Mouse (Mus musculus) thymus, postnatal 0 days (tissue): ENCODE results near the gene Hhip. TPM values are rescaled to one million over a fixed set of nuclear protein-coding genes. Genes with fewer than 3 reads are reported as not detected.

ENCODE experiments used
- DNase-seq: peaks from one replicate; pipeline ENCODE4 v3.0.0-alpha.2; 2015; ENCODE audit warnings: low spot score
- polyA plus RNA-seq: library from polyadenylated mRNA; unstranded; fragments of >200 nt; fragmentation: Nextera tagmentation; extraction: Ambion mirVana; gene quantifications from 2 replicates; pipeline ENCODE4 v1.2.1, GENCODE M21; 2015

Gene Hhip
- 4.4 and 4.9 TPM in 2 replicates for polyA plus RNA-seq

GRCm38 (mm10) chr8:80057198-80058174, at the start of gene Hhip:
Gene Hhip, minus strand, starts transcription at chr8:80058006.
- peak; percentile 35 for DNase-seq

GRCm38 (mm10) chr8:80087021-80087420, 29.2 kb upstream of the Hhip start:
- DNase-seq, result no peak

- no peak for DNase-seq
Measured at GRCm38 (mm10) chr8:80058193-80058592, 387 bp upstream of the Hhip start.

GRCm38 (mm10) chr8:80056331-80057070, 1.3 kb downstream of the Hhip start:
- DNase-seq, result no peak

- no peak for DNase-seq
Measured at GRCm38 (mm10) chr8:80055777-80056176, 2.0 kb downstream of the Hhip start.

- DNase-seq, result no peak
Measured at GRCm38 (mm10) chr8:80055094-80055493, 2.7 kb downstream of the Hhip start.

GRCm38 (mm10) chr8:80054216-80054615, 3.6 kb downstream of the Hhip start:
- no peak for DNase-seq

- no peak for DNase-seq
Measured at GRCm38 (mm10) chr8:80052838-80053237, 5.0 kb downstream of the Hhip start.

- no peak for DNase-seq
Measured at GRCm38 (mm10) chr8:80051494-80051893, 6.3 kb downstream of the Hhip start.

- no peak for DNase-seq
Measured at GRCm38 (mm10) chr8:80049256-80050005, 8.4 kb downstream of the Hhip start.

GRCm38 (mm10) chr8:80048256-80048655, 9.6 kb downstream of the Hhip start:
- DNase-seq, result no peak

GRCm38 (mm10) chr8:80037644-80038253, 20.1 kb downstream of the Hhip start:
- DNase-seq, result no peak

GRCm38 (mm10) chr8:80032604-80033003, 25.2 kb downstream of the Hhip start:
- DNase-seq, result no peak

- no peak for DNase-seq
Measured at GRCm38 (mm10) chr8:80031330-80032293, 26.2 kb downstream of the Hhip start.

GRCm38 (mm10) chr8:80029631-80030030, 28.2 kb downstream of the Hhip start:
- DNase-seq, result no peak

GRCm38 (mm10) chr8:80020469-80020868, 37.3 kb downstream of the Hhip start:
- no peak for DNase-seq

GRCm38 (mm10) chr8:80015818-80016217, 42.0 kb downstream of the Hhip start:
- DNase-seq, result no peak

- DNase-seq, result no peak
Measured at GRCm38 (mm10) chr8:80004421-80004820, 53.4 kb downstream of the Hhip start.

GRCm38 (mm10) chr8:80002313-80002712, 55.5 kb downstream of the Hhip start:
- no peak for DNase-seq

- DNase-seq, result no peak
Measured at GRCm38 (mm10) chr8:79995075-79995474, 62.7 kb downstream of the Hhip start.
